Mouse (Mus musculus): ENCODE measurements around the gene Setd7.

GRCm38 (mm10) chr3:51604489-51604888 lies 43.8 kb upstream of the Setd7 start:
- no peak for TF ChIP-seq CTCF (IDR thresholded peaks at IDR 0.05; ENCODE audit: control insufficient read depth, insufficient read depth, low read length)
- no peak for TF ChIP-seq POLR2A (IDR thresholded peaks at IDR 0.05; ENCODE audit: borderline replicate concordance, control insufficient read depth, low read depth, low read length)
